Mouse (Mus musculus) urinary bladder, postnatal 10 days (tissue): ENCODE data around the gene Atxn2l.

Experiments
- DNase-seq: peaks from one replicate; pipeline ENCODE4 v3.0.0; 2022; ENCODE audit warnings: low spot score

Atxn2l gene

GRCm38 (mm10) chr7:126463004-126463403 lies 40.2 kb downstream of the Atxn2l start, which contains the start of gene Atp2a1:
Atp2a1 (minus strand) TSS chr7:126463108.
- no peak for DNase-seq

DNA sequence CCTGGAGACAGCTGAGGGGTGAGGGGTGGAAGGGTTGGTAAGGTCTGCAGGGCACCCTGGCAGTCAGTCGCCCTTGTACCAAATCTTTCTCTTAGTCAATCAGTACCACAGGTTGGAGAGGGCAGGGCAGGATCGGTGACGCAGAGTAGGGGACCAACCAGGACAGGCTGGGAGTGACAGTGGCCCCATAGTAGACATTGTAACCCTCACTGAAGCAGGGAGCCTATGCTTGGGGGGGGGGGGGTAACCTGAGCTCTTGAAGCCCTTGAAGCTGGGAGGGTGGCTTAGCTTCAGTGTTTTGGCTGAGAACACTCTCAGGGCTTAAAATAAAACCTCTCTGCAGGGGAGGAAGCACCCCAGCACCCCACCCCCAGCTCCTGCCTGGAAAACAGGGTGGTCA lies 41.6 kb downstream of the Atxn2l start:
- DNase-seq: no peak

- DNase-seq: no peak
These were observed 42.4 kb downstream of the Atxn2l start for GRCm38 (mm10) chr7:126460623-126461399.

- DNase-seq: no peak
These were observed 44.2 kb downstream of the Atxn2l start for GRCm38 (mm10) chr7:126458844-126459618.

- DNase-seq: no peak
These were observed 45.0 kb downstream of the Atxn2l start for GRCm38 (mm10) chr7:126458225-126458624.

DNA sequence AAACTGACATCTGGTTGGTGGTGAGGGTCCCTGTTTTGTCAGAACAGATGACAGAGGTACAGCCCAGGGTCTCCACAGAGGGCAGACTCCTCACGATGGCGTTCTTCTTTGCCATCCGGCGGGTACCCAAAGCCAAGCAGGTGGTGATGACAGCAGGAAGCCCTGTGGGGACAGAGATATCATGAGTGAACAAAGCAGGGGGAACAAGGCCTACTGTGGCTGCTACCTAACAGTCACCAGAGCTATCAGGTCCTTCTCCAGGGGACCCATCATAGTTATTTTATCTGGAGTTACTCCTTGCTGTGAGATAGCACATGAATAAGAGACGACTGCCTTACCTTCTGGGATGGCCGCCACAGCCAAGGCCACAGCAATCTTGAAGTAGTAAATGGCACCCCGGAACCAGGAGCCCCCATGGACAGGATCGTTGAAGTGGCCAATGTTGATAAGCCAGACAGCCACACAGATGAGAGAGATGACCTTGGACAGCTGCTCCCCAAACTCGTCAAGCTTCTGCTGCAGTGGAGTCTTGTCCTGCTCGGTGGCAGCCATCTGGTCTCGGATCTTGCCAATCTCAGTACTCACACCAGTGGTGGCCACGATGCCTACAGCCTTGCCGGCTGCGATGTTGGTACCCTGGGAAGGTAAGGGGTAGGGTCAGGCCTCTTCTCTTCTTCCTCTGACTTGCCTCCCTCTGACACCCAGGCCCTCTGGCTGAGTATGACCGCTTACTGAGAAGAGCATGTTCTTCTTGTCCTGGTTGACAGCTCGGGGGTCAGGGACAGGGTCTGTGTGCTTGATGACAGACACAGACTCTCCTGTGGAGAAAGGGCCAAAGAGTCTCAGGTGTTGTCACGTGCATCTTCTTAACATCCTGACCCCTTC lies 46.6 kb downstream of the Atxn2l start:
- DNase-seq: no peak

DNA sequence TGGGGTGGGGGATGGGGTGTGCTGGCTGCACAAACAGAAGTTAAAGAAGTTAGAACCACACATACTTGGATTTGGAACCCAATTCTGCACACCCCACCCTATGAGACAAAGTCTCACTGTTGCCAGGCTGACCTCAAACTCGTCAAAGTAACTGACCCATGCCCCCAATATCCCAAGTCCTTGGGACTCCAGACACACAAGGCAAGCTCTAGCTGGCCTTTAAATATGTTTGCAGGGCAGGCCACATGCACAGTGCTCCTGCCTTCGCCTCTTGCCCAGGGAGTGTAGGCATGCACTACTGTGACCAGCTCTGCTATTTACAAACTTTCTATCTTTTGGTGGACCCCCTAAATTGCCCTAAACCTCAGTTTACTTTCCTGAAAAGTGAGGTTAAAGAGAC lies 48.0 kb downstream of the Atxn2l start:
- no peak for DNase-seq

DNA sequence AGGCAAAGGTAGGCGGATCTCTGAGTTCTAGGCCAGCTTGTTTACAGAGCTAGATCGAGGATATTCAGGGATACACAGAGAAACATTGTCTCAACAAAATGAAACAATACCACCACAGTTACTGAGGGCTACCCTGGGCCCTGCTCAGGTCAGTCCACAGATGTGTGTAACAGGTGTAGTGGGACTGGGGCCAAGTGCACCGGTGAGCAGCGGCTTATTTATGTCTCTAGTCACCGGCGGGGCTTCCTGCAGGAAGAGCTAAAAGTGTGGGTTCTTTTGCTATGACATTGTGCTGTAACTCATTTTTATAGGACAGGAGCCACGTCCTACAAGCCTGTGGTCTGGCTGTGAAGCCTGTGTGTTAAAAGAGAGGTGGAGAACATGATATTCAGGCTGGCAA lies 49.4 kb downstream of the Atxn2l start:
- no peak for DNase-seq

DNA sequence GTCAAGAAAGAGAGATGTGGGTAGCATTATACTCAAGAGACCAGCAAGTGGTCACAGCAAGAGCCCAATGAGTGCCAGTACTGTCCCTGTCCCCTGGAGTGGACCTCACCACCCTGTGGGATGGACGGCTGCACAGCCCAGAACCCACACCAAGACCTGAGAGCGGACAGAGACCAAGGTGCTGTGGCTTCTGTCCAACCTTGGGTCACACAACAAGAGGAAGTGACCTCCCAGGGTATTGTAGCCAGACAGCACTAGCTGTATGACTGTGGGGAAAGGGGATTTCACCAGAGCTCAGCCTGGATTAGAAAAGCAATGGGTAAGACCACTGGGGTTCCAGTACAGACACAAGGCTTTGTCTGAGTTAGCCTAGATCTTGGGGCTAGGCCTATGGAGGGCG lies 51.0 kb downstream of the Atxn2l start:
- no peak for DNase-seq

DNA sequence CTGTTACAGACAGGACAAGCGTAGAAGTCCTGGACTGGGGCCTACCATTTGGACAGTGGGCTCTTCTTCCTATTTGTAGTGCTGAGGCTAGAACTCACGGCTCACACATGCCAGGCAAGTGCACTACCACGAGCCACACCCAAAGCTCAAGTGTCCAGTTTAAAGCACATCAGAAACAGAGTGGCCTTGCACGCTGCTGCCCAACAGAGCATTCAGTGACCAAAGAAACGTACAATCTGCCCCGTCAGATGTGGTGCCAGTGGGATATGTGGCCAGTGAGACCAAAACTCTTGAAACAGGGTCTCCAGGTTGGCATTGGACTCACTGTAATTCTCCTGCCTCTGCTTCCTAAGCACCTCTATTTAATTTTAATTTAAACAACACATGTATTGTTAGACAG lies 52.6 kb downstream of the Atxn2l start:
- no peak for DNase-seq

DNA sequence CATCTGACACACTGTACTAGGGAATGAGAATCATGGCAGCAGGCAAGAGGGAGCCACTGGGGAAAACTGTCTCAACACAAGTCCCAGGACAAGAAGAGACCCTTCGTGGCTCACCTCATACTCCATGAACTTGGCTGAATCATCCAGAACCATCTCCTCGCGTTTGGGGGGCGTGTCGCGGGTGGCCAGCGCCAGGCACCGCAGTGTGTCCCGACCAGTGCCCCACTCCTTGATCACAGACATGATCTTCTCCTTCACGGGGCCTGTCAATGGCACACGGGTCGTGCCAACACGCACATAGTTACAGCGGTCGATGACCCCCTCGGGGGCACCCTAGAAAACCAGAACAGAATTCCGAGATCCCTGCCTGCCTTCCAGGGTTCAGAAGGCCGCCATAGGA lies 53.2 kb downstream of the Atxn2l start:
- no peak for DNase-seq

GRCm38 (mm10) chr7:126448481-126448880 lies 54.8 kb downstream of the Atxn2l start:
- no peak for DNase-seq

- no peak for DNase-seq
These were observed 57.0 kb downstream of the Atxn2l start for GRCm38 (mm10) chr7:126446217-126446616.

- DNase-seq: no peak
These were observed 58.0 kb downstream of the Atxn2l start for GRCm38 (mm10) chr7:126445104-126445815.

- DNase-seq: no peak
These were observed 58.7 kb downstream of the Atxn2l start for GRCm38 (mm10) chr7:126444536-126444935.

GRCm38 (mm10) chr7:126443997-126444396 lies 59.2 kb downstream of the Atxn2l start:
- no peak for DNase-seq
